Mouse (Mus musculus): ENCODE measurements at regions not wholly inside any gene's neighbourhood (a gene's known extent, or its start where the extent isn't known, plus 50 kb on each side); places are given as distances from the start of the nearest gene placed in this dataset.
"Not testable (repeated sequence)": the region's sequence is repeated elsewhere in the genome, so short reads cannot be mapped to it uniquely, and the experiment has no call there.

DNA sequence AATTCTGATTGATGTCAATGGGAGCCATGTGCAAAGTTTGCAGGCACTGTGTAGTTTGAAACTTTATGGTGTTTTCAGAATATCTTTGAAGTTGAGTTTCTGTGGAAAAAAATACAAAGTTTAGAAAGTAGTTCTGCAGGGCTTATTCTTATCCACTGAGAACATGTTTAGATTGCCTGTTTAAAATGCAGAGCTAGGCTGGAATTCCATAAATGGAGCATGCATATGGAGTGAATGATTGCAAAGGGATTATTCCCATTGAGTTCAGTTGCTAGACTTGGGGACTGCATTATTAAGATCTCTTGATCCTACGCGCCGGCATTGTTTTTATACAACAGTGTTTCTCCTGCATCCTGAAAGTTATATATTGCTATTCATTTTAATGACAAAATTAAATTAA, 397.8 kb upstream of the Gm21833 start:
- intact Hi-C loops (cut with DNase I), result no loop called here
- peak in 1 of 2 experiments; percentile 24 for DNase-seq (ENCODE audit: low spot score in 2 of 2)

- no peak for DNase-seq (ENCODE audit: low spot score in 2 of 2)
- intact Hi-C loops (cut with DNase I), result no loop called here
Observed at GRCm38 (mm10) chr16:82431075-82431474, 397.1 kb upstream of the Gm21833 start.

- peak; percentile 46 to 69 for DNase-seq (ENCODE audit: low spot score in 2 of 2)
- intact Hi-C loops (cut with DNase I), result no loop called here
Observed at GRCm38 (mm10) chr16:82431811-82432210, 396.4 kb upstream of the Gm21833 start.

DNA sequence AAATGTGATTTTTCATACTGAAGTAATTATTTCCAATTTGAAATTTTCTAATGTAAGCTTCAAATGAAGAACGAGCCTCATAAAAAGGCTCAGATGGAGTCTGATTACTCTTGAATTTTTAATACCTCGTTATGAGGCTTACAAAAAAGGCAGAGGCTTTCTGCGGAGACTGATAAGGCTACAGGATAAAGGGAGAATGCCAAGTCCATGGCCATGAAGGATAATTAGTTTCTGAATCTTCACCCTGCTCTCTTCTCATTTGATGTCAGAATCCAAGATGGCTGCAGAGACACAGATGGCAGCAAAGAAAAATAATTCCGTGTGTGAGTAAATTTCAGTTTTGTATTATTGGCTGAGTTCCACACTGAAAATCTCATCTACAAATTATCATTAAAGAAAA, 367.3 kb upstream of the Gm21833 start:
- intact Hi-C loops (cut with DNase I), result no loop called here
- DNase-seq (ENCODE audit: low spot score in 2 of 2), result no peak

DNA sequence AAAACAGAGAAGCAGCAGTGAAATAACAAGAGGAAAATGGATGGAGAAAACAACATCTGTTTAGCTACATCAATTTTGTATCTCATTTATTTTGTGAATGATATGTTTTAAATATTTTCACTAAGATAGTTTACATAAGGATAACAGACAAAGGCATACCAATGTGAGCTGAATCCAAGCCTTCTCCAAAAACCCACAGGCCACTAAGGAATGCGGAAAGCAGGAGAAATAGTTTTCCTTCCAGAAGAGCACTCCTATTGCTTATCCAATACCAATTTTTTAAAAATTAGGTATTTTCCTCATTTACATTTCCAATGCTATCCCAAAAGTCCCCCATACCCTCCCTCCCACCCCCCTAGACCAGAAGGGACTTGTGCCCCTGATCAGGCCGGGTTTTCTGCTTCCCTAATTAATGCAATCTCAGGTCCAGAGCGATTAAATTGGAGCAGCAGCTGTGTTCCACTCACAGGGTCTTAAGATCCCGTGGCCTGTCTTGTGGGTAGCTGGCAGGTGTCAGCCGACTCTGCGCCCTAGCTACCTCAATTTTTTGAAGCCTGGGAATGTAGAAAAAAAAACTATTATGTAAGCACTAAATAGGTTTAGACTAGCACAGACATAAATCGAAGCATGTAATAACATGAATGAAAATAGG, 357.3 kb upstream of the Gm21833 start:
- DNase-seq (ENCODE audit: low spot score in 2 of 2), result no peak
- intact Hi-C loops (cut with DNase I), result no loop called here

DNA sequence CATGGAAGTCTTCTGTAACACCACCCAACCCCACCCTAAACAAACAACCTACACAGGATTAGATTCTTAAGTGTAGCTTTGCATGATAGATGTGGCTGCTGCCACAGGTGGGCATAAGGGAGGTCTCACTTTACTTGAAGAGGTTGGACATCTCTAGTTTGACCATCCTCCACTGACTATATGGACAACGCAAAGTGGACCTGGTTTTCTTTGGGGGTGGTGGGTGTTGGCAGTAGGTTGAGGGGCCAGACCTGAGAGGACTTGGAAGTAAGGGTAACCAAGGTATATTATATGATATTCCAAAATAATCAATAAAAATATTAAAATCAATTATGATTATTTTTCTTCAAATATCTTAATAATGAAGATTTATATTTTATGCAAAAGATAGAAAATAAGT, 307.8 kb upstream of the Gm21833 start:
- DNase-seq (ENCODE audit: low spot score in 2 of 2), result no peak
- intact Hi-C loops (cut with DNase I), result loop anchor here (2.0 kb wide), 1 partner anchor 1318 kb away; no protein-coding TSS in a partner anchor

DNA sequence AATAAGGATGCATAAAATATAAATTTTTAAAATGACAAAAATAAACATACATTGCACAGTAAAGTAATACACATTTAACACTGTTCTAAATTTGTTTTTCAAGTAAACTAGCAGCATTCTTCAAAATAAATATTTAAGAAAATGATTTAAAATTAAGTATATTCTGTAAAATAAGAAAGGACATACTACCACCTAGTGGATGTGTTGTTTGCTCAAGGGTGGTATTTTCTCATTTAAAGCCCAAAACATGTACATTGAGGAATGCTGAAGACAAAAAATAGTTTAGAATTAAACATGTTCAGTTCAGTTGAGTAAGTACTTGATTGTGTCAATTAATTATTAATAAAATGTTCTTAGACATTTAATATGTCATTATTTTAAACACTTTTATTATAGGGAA, 306.6 kb upstream of the Gm21833 start:
- intact Hi-C loops (cut with DNase I), result loop anchor here (2.0 kb wide), 1 partner anchor 1319 kb away; no protein-coding TSS in a partner anchor
- peak in 1 of 2 experiments; percentile 6 for DNase-seq (ENCODE audit: low spot score in 2 of 2)

DNA sequence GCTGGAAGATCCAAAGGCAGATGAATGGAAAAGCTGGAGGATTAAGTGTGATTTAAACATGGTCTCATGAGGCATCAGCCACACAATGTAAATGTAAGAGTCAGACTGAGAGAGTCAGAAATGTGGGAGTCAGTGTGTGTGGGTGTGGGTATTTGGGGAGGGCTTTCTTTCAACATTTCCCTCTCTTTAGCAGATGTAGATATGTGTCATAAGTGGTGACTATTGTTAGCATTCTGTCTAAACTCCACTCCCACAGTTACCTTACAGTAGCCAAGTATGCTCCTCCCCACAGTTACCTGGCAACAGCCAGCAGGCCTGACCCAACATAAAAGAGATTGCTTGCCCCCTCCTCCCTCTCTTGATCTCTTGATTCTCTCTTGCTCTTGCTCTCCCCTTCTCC, 263.8 kb upstream of the Gm21833 start:
- DNase-seq (ENCODE audit: low spot score in 2 of 2), result peak in 1 of 2 experiments; percentile 5
- intact Hi-C loops (cut with DNase I), result no loop called here

- intact Hi-C loops (cut with DNase I); DNase-seq (ENCODE audit: low spot score in 2 of 2): not testable (repeated sequence)
Observed at GRCm38 (mm10) chr16:82596461-82596860, 231.7 kb upstream of the Gm21833 start.

GRCm38 (mm10) chr16:82602038-82602437, 226.1 kb upstream of the Gm21833 start:
- intact Hi-C loops (cut with DNase I), result no loop called here
- DNase-seq (ENCODE audit: low spot score in 2 of 2), result no peak

Measured in left cerebral cortex, postnatal 14 days (tissue).